Mouse (Mus musculus): ENCODE data around the gene Acat3.

The Acat3 gene

DNA sequence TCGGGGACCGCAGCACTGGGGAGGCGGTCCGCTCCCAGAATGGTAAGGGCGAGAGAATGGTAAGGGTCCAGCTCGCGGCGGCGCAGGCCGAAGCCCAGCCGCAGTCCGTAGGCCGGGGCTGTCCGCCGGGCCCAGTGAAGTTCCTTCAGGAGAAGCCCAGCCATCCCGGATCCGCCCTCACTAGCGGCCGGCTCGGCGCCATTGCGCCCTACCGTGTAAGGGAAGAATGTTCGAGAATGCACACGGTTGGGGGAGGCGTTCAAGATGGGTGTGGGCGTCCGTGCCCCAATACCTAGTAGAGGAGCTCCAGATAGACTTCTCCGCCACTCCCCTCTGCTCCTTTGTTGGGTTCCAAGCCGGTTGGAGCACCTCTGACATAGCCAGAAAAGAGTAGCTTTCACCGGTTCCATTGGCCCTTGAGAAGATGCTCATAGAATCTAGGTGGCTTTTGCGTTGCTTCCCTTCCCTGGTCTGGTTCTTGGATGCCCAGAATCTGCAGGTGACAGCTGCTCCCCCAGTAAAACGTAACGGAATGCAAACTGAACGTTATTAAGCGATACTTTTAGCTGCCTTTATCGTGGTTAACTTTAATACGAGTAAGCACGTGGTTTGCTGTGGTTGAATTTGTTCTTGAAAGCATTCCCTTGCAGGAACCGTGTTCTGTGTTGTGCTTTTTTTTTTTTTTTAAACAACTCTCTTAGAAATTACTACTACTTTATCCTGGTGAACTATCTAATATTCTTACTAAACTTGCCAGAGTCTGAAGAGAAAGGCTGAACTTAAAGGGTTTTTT, 23.6 kb downstream of the Acat3 start:
- DNase-seq, result no peak

DNA sequence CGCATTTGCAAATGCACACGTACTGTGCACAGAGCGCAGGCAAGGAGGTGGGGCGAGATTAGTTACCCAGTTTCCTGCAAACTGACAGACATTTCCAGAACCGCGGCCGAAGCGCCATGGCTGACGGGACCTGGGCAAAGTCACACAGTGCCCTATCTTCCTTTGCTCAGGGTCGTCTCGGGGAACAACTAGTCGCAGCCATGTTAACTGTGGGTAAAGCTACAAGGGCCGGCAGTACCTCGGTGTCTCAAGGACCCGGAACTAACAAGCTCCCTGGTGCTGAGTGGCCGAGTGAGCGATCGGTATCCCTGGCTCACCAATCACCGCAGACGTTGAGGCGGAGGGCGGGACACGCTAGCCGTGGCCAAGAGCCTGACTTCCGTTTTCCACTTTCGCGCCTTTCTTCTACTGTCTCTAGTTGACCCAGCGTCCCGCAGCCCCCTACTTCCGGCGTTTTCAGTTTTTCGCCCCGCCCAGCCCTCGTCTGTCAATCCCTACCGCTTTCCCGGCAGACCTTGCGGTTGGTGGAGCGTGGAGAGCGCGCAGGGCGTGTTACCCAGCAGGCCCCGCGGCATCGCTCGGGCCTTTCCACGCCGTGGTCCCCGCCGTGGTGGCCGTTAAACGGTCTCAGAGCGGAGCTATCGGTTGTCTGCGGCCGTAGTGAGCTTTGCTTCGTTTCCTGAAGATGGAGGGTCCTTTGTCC, 24.4 kb downstream of the Acat3 start, which contains the start of gene Mrpl18:
Gene Mrpl18 (minus strand): TSS at position 465 of the 703 bp plus-strand sequence.
- peak; percentile 100 for DNase-seq

- DNase-seq, result no peak
Measured at GRCm38 (mm10) chr17:12915488-12915880, 24.9 kb downstream of the Acat3 start, which contains the start of gene Tcp1. TSS of gene Tcp1 (plus strand) at chr17:12915701.

- DNase-seq, result no peak
Measured at GRCm38 (mm10) chr17:12910391-12910790, 30.0 kb downstream of the Acat3 start.

- no peak for DNase-seq
Measured at GRCm38 (mm10) chr17:12909361-12910280, 30.8 kb downstream of the Acat3 start, which contains the start of gene Pnldc1. TSS of gene Pnldc1 (minus strand) at chr17:12910230.

DNA sequence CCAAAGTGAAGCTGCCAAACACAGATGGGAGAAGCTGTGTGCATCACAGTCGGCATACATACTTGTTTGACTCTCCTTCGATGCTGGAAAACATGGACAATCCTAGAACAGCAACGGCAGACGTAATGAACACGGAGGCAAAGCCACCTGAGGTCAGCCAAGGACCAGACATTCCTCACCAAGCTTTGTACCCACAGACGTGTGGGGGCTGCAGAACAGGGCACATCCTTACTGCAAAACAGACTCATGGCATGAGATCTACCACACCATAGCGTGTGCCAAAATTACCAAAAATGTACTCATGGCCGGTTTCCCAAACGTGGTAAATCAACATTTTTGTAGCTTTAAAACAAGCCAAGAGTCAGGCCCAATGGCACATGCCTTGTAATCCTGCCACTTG, 34.0 kb downstream of the Acat3 start:
- no peak for DNase-seq

- no peak for DNase-seq
Measured at GRCm38 (mm10) chr17:12905810-12906209, 34.6 kb downstream of the Acat3 start.

GRCm38 (mm10) chr17:12904349-12904748, 36.1 kb downstream of the Acat3 start:
- DNase-seq, result no peak

DNA sequence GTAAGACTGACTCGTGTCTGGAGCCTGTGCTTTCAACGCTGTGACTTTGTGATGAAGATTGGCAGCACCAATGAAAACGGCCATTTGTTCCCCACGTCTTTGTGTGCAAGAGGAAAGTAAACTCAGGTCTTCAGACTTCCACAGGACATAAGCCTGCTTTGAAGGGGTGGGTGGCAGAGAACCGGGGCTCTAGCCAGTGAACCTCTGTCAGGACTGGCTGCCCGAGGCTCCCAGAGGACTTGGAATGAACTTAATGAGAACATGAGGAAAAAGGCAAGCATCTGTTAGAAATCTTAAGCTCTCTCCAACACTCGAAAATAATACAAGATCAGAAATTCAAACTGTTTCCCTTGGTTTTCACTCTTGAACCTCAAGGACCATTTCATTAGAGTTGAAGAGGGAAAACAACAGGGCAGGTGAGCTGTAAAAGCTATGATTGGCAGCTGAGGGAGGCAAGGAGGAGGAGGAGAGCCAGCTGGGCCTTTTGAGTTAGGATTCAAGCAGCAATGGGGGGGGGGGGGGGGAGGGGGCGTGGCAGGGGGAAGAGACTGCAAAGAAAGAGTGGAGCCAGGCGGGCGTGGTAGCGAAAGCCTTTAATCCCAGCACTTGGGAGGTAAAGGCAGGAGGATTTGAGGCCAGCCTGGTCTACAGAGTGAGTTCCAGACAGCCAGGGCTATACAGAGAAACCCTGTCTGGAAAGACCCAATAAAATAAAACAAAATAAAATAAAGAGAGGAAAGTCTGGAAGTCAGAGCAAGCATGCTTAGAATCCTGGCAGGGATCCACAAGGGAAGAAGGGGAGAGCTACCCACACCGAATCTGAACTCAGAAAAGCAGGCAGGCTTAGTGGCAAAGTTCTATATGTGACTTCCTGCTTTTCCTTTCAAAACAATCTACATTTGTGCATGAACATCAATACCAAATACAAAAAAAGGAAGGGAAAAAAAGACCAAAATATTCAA, 36.7 kb downstream of the Acat3 start:
- DNase-seq, result no peak

GRCm38 (mm10) chr17:12902291-12902690, 38.1 kb downstream of the Acat3 start:
- no peak for DNase-seq

GRCm38 (mm10) chr17:12898607-12899006, 41.8 kb downstream of the Acat3 start:
- DNase-seq, result peak; percentile 10

DNA sequence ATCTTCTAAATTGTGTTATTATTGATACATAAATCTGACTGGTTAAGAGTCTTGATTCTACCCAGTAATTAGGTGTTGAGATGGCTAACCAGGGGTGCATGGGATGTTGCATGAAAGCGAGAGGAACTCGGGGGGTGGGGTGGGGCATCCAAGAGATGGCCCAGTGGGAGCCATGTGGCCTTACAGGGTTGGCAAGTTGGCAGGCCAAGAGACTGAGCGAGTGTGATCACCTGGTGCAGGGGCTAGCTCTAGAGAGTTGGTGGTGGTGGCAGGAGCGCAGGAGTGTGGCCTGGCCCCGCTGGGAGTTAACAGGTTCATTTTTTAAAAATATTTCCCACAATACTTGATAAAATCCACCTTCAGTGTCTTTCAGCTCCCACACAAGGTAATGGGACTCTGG, 42.7 kb downstream of the Acat3 start:
- DNase-seq, result no peak

DNA sequence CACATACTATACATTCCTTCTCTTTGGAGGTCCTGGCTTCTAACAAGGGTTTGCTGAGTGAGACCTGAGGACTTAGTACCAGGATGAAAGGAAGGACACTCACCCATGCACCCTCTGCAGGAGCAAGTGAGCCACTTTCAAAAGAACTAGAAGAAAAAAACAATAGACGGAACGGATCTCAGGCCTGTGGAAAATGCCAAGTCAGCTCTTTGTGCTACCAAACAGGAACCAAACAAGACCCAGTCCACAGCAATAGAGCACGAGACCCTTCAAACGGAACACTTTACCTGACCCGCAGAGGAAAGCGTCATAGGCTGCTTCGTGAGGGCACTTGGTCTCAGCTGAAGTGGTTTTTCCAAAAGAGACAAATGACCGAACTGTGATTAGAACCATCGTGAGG, 48.4 kb downstream of the Acat3 start:
- no peak for DNase-seq

DNA sequence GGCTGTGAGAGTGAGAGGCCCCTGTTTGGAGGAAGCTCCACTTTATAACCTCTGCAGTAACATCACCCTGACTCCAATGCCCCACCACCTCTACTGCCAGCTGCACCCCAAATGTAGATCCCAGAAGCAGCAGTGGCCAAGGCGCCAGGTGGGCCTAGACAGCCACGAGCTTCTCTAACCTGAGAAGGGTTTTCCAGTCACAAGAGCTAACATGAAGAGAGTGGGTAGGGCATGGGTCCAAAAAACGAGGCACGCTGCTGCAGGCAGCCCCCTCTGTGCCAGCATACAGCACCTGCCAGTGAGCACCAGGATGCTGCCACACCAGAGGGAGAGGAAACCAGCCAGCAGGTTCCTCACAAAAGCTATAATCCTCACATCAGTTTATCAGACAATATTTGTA, 49.3 kb downstream of the Acat3 start:
- no peak for DNase-seq

DNA sequence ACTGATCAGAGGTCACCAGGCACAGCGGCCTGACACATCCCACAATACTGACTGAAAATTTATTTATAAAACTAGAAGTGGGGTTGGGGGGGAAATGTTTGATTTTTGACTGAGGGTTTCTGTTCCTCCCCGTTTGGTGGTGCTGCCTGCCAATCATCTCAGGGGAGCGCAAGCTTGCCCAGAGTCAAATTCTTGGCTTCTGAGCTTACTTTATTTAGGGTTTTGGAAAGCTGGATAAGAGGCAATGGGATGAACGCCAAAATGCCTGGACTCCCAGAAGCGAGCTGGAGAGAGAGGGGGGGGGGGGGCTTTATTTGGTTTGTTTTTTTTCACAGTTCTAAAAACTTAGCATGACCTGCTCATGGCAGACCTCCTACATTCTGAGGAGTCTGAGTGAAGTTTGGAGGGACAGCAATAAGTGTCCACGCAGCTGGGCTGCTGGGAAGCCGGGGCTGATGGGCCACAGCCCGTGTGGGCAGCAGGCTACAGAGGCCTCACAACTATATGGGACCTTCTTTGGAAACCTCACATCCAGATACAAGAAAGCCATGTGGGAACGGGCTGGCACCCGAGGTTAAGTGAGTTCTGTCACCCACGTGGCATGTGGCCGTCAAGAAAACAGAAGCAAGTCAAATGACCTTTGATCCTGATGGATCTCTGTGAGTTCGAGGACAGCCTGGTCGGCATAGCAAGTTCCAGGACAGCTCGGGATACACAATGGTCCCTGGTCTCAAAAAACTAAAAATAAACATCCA, 53.2 kb downstream of the Acat3 start:
- no peak for DNase-seq

DNA sequence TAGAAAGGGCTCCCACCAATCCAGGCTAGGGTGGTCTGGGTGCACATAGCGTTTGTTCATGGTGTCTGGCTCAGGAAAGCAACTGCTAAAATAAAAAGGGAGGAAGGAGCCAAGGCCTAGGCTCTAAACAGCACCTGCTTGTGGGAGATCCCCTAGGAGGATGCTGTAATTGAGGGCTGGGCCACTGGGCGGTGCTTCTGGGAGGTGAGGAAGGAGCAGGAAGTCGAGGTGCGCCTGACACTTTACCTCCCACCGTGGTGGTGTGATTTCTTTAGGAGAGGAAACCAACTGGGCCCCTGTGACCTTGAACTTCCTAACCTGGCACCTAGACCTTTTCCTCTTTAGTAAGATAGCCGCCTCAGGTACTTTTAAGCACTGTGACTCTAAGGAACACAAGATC, 53.8 kb downstream of the Acat3 start:
- no peak for DNase-seq

GRCm38 (mm10) chr17:12881216-12881615, 59.2 kb downstream of the Acat3 start:
- no peak for DNase-seq

DNA sequence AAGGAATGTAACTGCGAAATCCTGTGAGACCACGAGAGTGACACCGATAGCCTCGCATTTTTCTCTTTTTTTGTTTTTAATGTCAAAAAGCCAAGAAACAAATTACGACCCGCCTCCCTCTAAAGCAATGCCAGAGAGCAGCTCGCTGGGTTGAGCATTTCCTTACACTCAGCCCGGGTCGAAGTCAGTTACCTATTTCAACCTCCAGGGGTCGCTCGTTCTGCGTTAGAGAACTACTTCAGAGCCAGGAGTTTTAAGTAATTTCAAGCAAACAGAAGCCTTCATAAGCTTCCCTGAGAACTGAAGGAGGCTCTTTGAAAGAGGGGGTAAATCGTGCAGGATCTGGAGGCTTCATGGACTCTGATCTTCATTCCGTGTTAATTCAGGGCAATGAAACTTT, 60.2 kb downstream of the Acat3 start:
- peak; percentile 84 for DNase-seq

DNA sequence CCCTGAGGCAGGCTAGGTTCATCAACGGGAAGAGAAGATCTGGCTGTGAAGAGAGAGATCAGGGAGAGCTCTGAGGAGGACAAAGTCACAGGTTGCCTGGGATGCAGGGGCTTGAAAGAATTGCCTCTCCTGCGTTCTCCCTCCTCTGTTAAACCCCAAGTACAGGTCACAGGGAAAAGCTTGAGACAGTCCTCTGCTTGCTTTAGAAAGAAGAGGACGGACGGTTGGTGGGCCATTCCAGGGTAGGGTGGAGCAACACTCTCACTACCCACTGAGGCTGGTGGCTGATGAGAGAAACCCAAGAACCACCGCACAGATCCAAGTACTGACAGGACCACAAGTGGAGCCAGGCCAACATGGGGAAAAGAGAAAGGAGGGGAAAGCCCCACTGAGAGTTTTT, 64.7 kb downstream of the Acat3 start, which contains the start of gene Mrgprh:
Gene Mrgprh (plus strand): TSS at position 301 of the 400 bp plus-strand sequence.
- DNase-seq, result no peak

Data from retina, postnatal 1 day (tissue).